Mouse (Mus musculus): ENCODE measurements around the gene Cnnm4. TPM values are rescaled to one million over a fixed set of nuclear protein-coding genes. Genes with fewer than 3 reads are reported as not detected.

The Cnnm4 gene
- polyA plus RNA-seq, 1 experiment from 2014 or later = 11.6 TPM

DNA sequence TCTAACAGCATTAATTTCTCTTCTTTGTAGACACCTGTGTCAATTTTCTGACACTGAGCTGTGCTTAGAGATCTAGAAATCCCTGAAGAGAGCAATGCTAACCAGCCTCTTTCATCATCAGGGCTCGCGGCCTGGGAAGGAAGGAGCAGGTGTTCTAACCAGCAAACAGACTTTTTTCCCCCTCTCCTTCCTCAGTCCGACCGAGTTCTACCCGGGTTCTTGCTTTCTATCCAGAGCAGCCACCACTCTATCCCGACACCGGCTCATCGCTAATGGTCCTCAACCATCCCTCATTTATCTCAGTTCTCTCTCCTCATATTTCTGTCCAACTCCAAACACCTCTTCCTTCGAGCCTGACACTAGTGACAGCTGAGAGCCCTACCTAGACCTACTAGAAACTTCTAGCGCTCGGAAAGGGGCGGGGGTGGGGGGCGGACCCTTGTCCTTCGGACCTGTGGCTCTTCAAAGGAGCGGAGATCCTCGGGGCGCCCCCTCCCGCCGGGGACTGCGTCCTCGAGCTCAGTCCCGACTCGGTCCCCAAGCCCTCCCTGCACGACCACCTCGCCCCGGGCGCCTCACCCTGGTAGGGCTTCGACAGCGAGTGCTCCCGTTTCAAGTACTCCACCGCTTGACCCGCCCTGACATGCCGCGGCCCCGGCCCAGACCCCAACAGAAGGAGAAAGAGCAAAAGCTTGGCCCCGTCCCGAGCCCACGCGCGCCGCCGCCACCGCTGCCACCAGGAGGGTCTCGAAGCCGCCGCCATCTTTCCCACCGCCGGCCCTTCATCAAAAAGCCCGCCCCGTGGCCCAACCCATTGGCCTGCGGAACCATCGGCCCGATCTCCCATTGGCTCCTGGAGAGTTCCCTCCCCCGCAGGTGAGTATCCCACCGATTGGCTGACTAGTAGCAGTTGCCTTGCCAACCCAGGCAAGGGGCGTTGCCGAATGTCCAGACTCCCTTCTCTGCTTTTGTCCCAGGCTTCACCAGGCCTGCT lies 26.7 kb upstream of the Cnnm4 start, which contains the start of gene Lman2l:
Gene Lman2l (minus strand): TSS at position 801 of the 994 bp plus-strand sequence.
- WGBS = under 1% methylated on average over 57 of the region's 57 CpGs
- Histone ChIP-seq H3K9ac (ENCODE audit: low read length) (peak within 1 kb of the TSS; percentile 84), H3K27me3 (ENCODE audit: control insufficient read depth, insufficient read depth, low read length) (no peaks in the 10 kb centered on the region), H3K4me2 (peak within 1 kb of the TSS; percentile 73), H3K36me3 (ENCODE audit: control insufficient read depth, insufficient read depth, low read length) (no peaks in the 10 kb centered on the region), H3K9me3 (ENCODE audit: control insufficient read depth, low read length) (no peaks in the 10 kb centered on the region), H3K4me3 (ENCODE audit: low read depth, low read length) (peak within 1 kb of the TSS; percentile 74), H3K27ac (ENCODE audit: low read depth, low read length) (peak within 1 kb of the TSS; percentile 68; the same call in 1 of the 2 replicates), H3K4me1 (ENCODE audit: control insufficient read depth, insufficient read depth, low read length) (no peaks in the 10 kb centered on the region)
- ATAC-seq (ENCODE audit: low FRiP score) = peak; percentile 100
- peak; percentile 98 for DNase-seq (ENCODE audit: low spot score, missing footprints)

DNA sequence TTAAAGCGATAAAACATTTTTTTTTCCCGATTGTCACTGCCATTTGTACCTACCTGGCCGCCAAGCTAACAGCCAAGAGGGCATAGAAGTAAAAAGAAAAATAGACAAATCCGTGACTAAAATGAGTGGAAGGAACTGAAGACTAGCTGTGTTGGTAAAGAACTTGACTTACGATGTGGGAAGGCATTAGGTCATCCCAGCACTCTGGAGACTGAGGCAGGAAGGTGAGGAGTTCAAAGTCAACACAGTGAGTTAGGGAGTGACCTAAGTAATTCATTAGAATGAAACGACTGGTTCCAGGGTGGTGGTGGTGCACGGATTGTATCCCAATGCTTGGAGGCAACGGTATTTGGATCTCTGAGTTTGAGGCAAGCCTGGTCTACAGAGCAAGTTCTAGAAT lies 25.9 kb upstream of the Cnnm4 start:
- Histone ChIP-seq H3K36me3 (ENCODE audit: control insufficient read depth, insufficient read depth, low read length) (no peaks in the 10 kb centered on the region), H3K4me2 (no peak overlapping the region), H3K9me3 (ENCODE audit: control insufficient read depth, low read length) (no peaks in the 10 kb centered on the region), H3K4me1 (ENCODE audit: control insufficient read depth, insufficient read depth, low read length) (no peaks in the 10 kb centered on the region), H3K27me3 (ENCODE audit: control insufficient read depth, insufficient read depth, low read length) (no peaks in the 10 kb centered on the region), H3K27ac (ENCODE audit: low read depth, low read length) (peak overlapping the region; percentile 17; the same call in 1 of the 2 replicates), H3K9ac (ENCODE audit: low read length) (no peak overlapping the region), H3K4me3 (ENCODE audit: low read depth, low read length) (peak overlapping the region; percentile 74)
- DNase-seq (ENCODE audit: low spot score, missing footprints) (no peak), ATAC-seq (ENCODE audit: low FRiP score) (peak; percentile 33; the same call in 1 of the 2 replicates)
- WGBS = 47% methylated on average over 8 of the region's 8 CpGs

- Histone ChIP-seq H3K27ac (ENCODE audit: low read depth, low read length) (no peak overlapping the region), H3K9me3 (ENCODE audit: control insufficient read depth, low read length) (no peaks in the 10 kb centered on the region), H3K36me3 (ENCODE audit: control insufficient read depth, insufficient read depth, low read length) (no peaks in the 10 kb centered on the region), H3K9ac (ENCODE audit: low read length) (no peak overlapping the region), H3K4me2 (no peak overlapping the region), H3K4me3 (ENCODE audit: low read depth, low read length) (no peak overlapping the region), H3K4me1 (ENCODE audit: control insufficient read depth, insufficient read depth, low read length) (no peaks in the 10 kb centered on the region), H3K27me3 (ENCODE audit: control insufficient read depth, insufficient read depth, low read length) (no peaks in the 10 kb centered on the region)
- 84% methylated on average over 5 of the region's 5 CpGs for WGBS
- DNase-seq (ENCODE audit: low spot score, missing footprints) (no peak), ATAC-seq (ENCODE audit: low FRiP score) (no peak)
Observed at GRCm38 (mm10) chr1:36446106-36446824, 25.2 kb upstream of the Cnnm4 start.

- 90% methylated on average over 5 of the region's 5 CpGs for WGBS
- ATAC-seq (ENCODE audit: low FRiP score) = no peak
Observed at GRCm38 (mm10) chr1:36446841-36447240, 24.6 kb upstream of the Cnnm4 start.

DNA sequence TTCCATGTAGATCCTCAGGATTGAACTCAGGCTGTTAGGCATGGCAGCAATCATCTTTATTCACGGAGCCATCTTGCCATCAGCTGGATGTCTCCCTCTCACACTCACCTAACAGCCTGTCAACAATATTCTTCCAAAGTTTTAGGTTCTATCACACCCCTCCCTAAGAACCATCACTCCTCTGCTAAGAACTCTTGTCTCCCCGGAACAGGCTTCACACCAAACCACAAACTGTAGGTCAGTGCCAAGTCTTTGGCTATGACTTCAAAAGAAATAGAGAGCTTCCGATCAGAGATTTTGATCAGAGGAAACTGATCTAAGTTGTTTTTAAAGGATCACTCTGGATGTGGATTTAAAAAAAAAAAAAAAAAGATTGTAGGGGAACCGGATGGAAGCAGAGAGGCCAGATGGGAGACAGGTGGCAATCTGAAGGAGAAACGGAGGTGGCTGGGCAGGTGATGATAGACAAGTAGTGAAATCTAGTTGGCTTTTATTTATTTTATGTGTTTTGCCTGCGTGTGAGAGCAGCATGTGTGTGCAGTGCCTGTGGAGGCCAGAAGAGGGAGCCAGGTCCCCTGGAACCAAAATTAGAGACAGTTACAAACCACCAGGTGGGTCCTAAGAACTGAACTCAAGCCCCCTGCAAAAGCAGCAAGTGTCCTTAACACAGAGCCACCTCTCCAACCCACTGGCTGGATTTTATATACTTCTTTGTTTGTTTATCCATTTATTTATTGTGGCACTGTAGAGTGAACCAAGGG lies 17.2 kb upstream of the Cnnm4 start:
- 87% methylated on average over 6 of the region's 6 CpGs for WGBS
- no peaks in the 10 kb centered on the region for H3K4me1 ChIP-seq (ENCODE audit: control insufficient read depth, insufficient read depth, low read length)
- no peaks in the 10 kb centered on the region for H3K27me3 ChIP-seq (ENCODE audit: control insufficient read depth, insufficient read depth, low read length)
- ATAC-seq (ENCODE audit: low FRiP score) (no peak), DNase-seq (ENCODE audit: low spot score, missing footprints) (no peak)
- H3K9me3 ChIP-seq (ENCODE audit: control insufficient read depth, low read length) = no peaks in the 10 kb centered on the region; the same call in 1 of the 2 replicates
- no peak overlapping the region for H3K4me2 ChIP-seq
- no peak overlapping the region for H3K9ac ChIP-seq (ENCODE audit: low read length)
- H3K36me3 ChIP-seq (ENCODE audit: control insufficient read depth, insufficient read depth, low read length) = no peaks in the 10 kb centered on the region
- H3K27ac ChIP-seq (ENCODE audit: low read depth, low read length) = no peak overlapping the region
- no peak overlapping the region for H3K4me3 ChIP-seq (ENCODE audit: low read depth, low read length)

More at GRCm38 (mm10) chr1:36446841-36447240, 24.6 kb upstream of the Cnnm4 start:
- DNase-seq (ENCODE audit: low spot score, missing footprints) = no peak
- no peak overlapping the region for H3K4me3 ChIP-seq (ENCODE audit: low read depth, low read length)
- no peaks in the 10 kb centered on the region for H3K36me3 ChIP-seq (ENCODE audit: control insufficient read depth, insufficient read depth, low read length)
- no peak overlapping the region for H3K4me2 ChIP-seq
- H3K27ac ChIP-seq (ENCODE audit: low read depth, low read length) = no peak overlapping the region
- H3K9me3 ChIP-seq (ENCODE audit: control insufficient read depth, low read length) = no peaks in the 10 kb centered on the region
- no peaks in the 10 kb centered on the region for H3K27me3 ChIP-seq (ENCODE audit: control insufficient read depth, insufficient read depth, low read length)
- H3K4me1 ChIP-seq (ENCODE audit: control insufficient read depth, insufficient read depth, low read length) = no peaks in the 10 kb centered on the region
- no peak overlapping the region for H3K9ac ChIP-seq (ENCODE audit: low read length)

GRCm38 (mm10) chr1:36457388-36458014 lies 13.9 kb upstream of the Cnnm4 start:
- WGBS = 54% methylated on average over 7 of the region's 7 CpGs
- no peak overlapping the region for H3K9ac ChIP-seq (ENCODE audit: low read length)
- H3K4me2 ChIP-seq = no peak overlapping the region
- DNase-seq (ENCODE audit: low spot score, missing footprints) (no peak), ATAC-seq (ENCODE audit: low FRiP score) (no peak)
- H3K27me3 ChIP-seq (ENCODE audit: control insufficient read depth, insufficient read depth, low read length) = no peaks in the 10 kb centered on the region
- H3K4me1 ChIP-seq (ENCODE audit: control insufficient read depth, insufficient read depth, low read length) = no peaks in the 10 kb centered on the region
- H3K36me3 ChIP-seq (ENCODE audit: control insufficient read depth, insufficient read depth, low read length) = no peaks in the 10 kb centered on the region
- H3K27ac ChIP-seq (ENCODE audit: low read depth, low read length) = no peak overlapping the region
- H3K4me3 ChIP-seq (ENCODE audit: low read depth, low read length) = no peak overlapping the region
- H3K9me3 ChIP-seq (ENCODE audit: control insufficient read depth, low read length) = no peaks in the 10 kb centered on the region; the same call in 1 of the 2 replicates

- Histone ChIP-seq H3K27ac (ENCODE audit: low read depth, low read length) (no peak overlapping the region), H3K4me2 (no peak overlapping the region), H3K4me3 (ENCODE audit: low read depth, low read length) (no peak overlapping the region), H3K4me1 (ENCODE audit: control insufficient read depth, insufficient read depth, low read length) (no peaks in the 10 kb centered on the region), H3K36me3 (ENCODE audit: control insufficient read depth, insufficient read depth, low read length) (no peaks in the 10 kb centered on the region), H3K9me3 (ENCODE audit: control insufficient read depth, low read length) (no peaks in the 10 kb centered on the region; the same call in 1 of the 2 replicates), H3K9ac (ENCODE audit: low read length) (no peak overlapping the region), H3K27me3 (ENCODE audit: control insufficient read depth, insufficient read depth, low read length) (no peaks in the 10 kb centered on the region)
- ATAC-seq (ENCODE audit: low FRiP score) = no peak
- WGBS = 83% methylated on average over 5 of the region's 5 CpGs
- no peak for DNase-seq (ENCODE audit: low spot score, missing footprints)
Observed at GRCm38 (mm10) chr1:36458169-36458568, 13.3 kb upstream of the Cnnm4 start.

DNA sequence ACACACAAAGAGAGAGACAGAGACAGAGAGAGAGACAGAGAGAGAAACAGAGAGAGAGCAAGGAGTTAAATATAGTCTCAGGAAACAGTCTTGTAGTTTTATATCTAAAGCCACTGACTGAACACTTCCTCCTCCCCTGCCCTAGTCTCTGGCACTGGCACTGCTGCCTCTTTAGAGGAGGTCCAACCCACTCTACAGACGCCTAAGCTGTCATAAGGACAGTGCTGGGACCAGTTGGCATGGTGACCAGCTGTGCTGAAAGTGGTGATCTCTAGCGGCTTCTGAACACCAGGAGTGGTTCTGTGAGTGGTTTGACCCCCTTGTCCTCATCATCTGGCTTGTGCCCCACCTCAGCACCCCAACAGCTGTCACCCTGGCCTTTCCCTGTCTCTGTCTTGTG lies 9.6 kb upstream of the Cnnm4 start:
- Histone ChIP-seq H3K36me3 (ENCODE audit: control insufficient read depth, insufficient read depth, low read length) (no peaks in the 10 kb centered on the region), H3K9ac (ENCODE audit: low read length) (no peak overlapping the region), H3K4me1 (ENCODE audit: control insufficient read depth, insufficient read depth, low read length) (no peaks in the 10 kb centered on the region), H3K4me3 (ENCODE audit: low read depth, low read length) (no peak overlapping the region), H3K4me2 (no peak overlapping the region), H3K27me3 (ENCODE audit: control insufficient read depth, insufficient read depth, low read length) (no peaks in the 10 kb centered on the region), H3K27ac (ENCODE audit: low read depth, low read length) (no peak overlapping the region), H3K9me3 (ENCODE audit: control insufficient read depth, low read length) (no peaks in the 10 kb centered on the region)
- ATAC-seq (ENCODE audit: low FRiP score) = no peak
- 49% methylated on average over 2 of the region's 2 CpGs for WGBS
- DNase-seq (ENCODE audit: low spot score, missing footprints) = no peak

Measured in midbrain, embryonic 11.5 days (tissue).